ENCODE assay signal across 9 mouse cellular contexts in the genomic region with DNA sequence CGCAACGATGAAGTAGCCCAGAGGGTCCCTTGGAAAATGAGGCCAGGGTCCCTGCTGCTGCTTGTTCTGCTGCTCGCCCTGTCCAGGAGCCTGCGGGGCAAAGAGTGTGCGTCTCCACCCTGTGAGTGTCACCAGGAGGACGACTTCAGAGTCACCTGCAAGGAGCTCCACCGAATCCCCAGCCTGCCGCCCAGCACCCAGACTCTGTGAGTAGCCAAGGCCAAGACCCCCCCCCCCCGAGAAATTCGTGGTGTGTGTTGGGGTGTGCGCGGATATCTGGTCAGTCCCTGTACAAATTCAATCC. TPM values are rescaled to one million over a fixed set of nuclear protein-coding genes. Genes with fewer than 3 reads are reported as not detected.
DNase-seq lines count a peak whose midpoint lies in the region; ATAC-seq and TF ChIP-seq lines count a peak whose summit lies in the region.
"Had no signal": no experiment of that assay in that cellular context is flagged by ENCODE, and none has a peak within 500 bp of the region (broad histone marks: within the 10 kb centered on the region; RNA-seq: fewer than 3 reads in every experiment).

No protein-coding gene starts in this region.

- no peak overlapping the region for H3K27ac ChIP-seq in heart, embryonic 12.5 days (ENCODE audit: poor library complexity, severe bottlenecking)
- H3K27ac ChIP-seq in ES-E14 (ENCODE audit: insufficient read depth, low read depth, low read length, poor library complexity, severe bottlenecking): no peak overlapping the region
- H3K27ac ChIP-seq in hindbrain, embryonic 13.5 days: no peak overlapping the region
- no peak overlapping the region for H3K27ac ChIP-seq in midbrain, embryonic 11.5 days (ENCODE audit: low read depth, low read length)

- H3K9ac ChIP-seq in heart, embryonic 12.5 days: peak overlapping the region; percentile 68; the same call in 1 of the 2 replicates
- peak overlapping the region; percentile 59 for H3K9ac ChIP-seq in ES-E14 (ENCODE audit: insufficient read depth, low read depth, low read length, poor library complexity, severe bottlenecking)
- peak overlapping the region; percentile 63 for H3K9ac ChIP-seq in hindbrain, embryonic 13.5 days
- peak overlapping the region; percentile 46 for H3K9ac ChIP-seq in midbrain, embryonic 11.5 days (ENCODE audit: low read length)

- H3K4me1 ChIP-seq in heart, embryonic 12.5 days (replicated peaks): peaks cover 7% of the 10 kb centered on the region
- H3K4me1 ChIP-seq in ES-E14 (ENCODE audit: control insufficient read depth in 2 of 2, insufficient read depth in 2 of 2, low read length in 2 of 2, poor library complexity in 1 of 2): no peaks in the 10 kb centered on the region; a peak in 1 of 4 replicates
- H3K4me1 ChIP-seq in hindbrain, embryonic 13.5 days (replicated peaks): peaks cover 8% of the 10 kb centered on the region
- peaks cover 2% of the 10 kb centered on the region for H3K4me1 ChIP-seq in midbrain, embryonic 11.5 days (ENCODE audit: control insufficient read depth, insufficient read depth, low read length)

- in situ Hi-C loops in ES-E14 (cut with MboI; ENCODE audit: low sequenced_read_pairs in 2 of 2, unreplicated experiment in 2 of 2): loop anchor here (25.0 kb wide), 1 partner anchor 386 kb away; the partner anchor contains the start of gene Ston2 (in 2 of the 2)

- peak; percentile 9; the same call in 1 of the 2 replicates for ATAC-seq in heart, embryonic 12.5 days (ENCODE audit: insufficient number of reproducible peaks, low FRiP score)
- no peak for ATAC-seq in hindbrain, embryonic 13.5 days (ENCODE audit: low FRiP score)
- ATAC-seq in midbrain, embryonic 11.5 days (ENCODE audit: low FRiP score): no peak

- peak overlapping the region; percentile 87 for H3K4me2 ChIP-seq in heart, embryonic 12.5 days
- peak overlapping the region; percentile 68 for H3K4me2 ChIP-seq in hindbrain, embryonic 13.5 days
- peak overlapping the region; percentile 76 for H3K4me2 ChIP-seq in midbrain, embryonic 11.5 days

- no peaks in the 10 kb centered on the region for H3K36me3 ChIP-seq in heart, embryonic 12.5 days
- H3K36me3 ChIP-seq in ES-E14 (ENCODE audit: control insufficient read depth, insufficient read depth, low read length, poor library complexity, severe bottlenecking): no peaks in the 10 kb centered on the region
- H3K36me3 ChIP-seq in hindbrain, embryonic 13.5 days: no peaks in the 10 kb centered on the region
- H3K36me3 ChIP-seq in midbrain, embryonic 11.5 days (ENCODE audit: control insufficient read depth, insufficient read depth, low read length): no peaks in the 10 kb centered on the region

- peak overlapping the region; percentile 62 for H3K4me3 ChIP-seq in heart, embryonic 12.5 days
- H3K4me3 ChIP-seq in ES-E14 (ENCODE audit: insufficient read depth in 1 of 2, low read depth in 1 of 2, low read length in 2 of 2, poor library complexity in 1 of 2, severe bottlenecking in 1 of 2): peak overlapping the region; percentile 62 to 72
- H3K4me3 ChIP-seq in hindbrain, embryonic 13.5 days: peak overlapping the region; percentile 43
- peak overlapping the region; percentile 45 for H3K4me3 ChIP-seq in midbrain, embryonic 11.5 days (ENCODE audit: low read depth, low read length)

- H3K27me3 ChIP-seq in heart, embryonic 12.5 days (replicated peaks): peaks cover 23% of the 10 kb centered on the region
- H3K27me3 ChIP-seq in hindbrain, embryonic 13.5 days: peaks cover 47% of the 10 kb centered on the region
- peaks cover 6% of the 10 kb centered on the region; the same call in 1 of the 2 replicates for H3K27me3 ChIP-seq in midbrain, embryonic 11.5 days (ENCODE audit: control insufficient read depth, insufficient read depth, low read length)

- DNase-seq in heart, adult 9 months (ENCODE audit: low spot score in 2 of 2): no peak
- DNase-seq in ES-E14 (ENCODE audit: low read depth, low spot score): no peak
- no peak for DNase-seq in midbrain, embryonic 11.5 days (ENCODE audit: low spot score, missing footprints)
- no peak for DNase-seq in layer of hippocampus, postnatal 25 days (ENCODE audit: extremely low spot score in 1 of 2, low spot score in 1 of 2)
- DNase-seq in adrenal gland, adult (ENCODE audit: inconsistent age in 2 of 2, low spot score in 1 of 2): no peak
- DNase-seq in right cerebral cortex, postnatal 25 days: no peak

- H3K9me3 ChIP-seq in heart, embryonic 12.5 days (replicated peaks): no peaks in the 10 kb centered on the region
- H3K9me3 ChIP-seq in ES-E14 (ENCODE audit: control insufficient read depth, insufficient read depth, low read depth, low read length): no peaks in the 10 kb centered on the region
- H3K9me3 ChIP-seq in hindbrain, embryonic 13.5 days: no peaks in the 10 kb centered on the region
- no peaks in the 10 kb centered on the region for H3K9me3 ChIP-seq in midbrain, embryonic 11.5 days (ENCODE audit: control insufficient read depth, low read length)

- 4% methylated on average over 12 of the region's 12 CpGs for WGBS in heart, embryonic 12.5 days
- 6% methylated on average over 12 of the region's 12 CpGs for WGBS in hindbrain, embryonic 13.5 days
- 3% methylated on average over 12 of the region's 12 CpGs for WGBS in midbrain, embryonic 11.5 days

TF ChIP-seq in ES-E14, 5 proteins besides CTCF, POLR2A, EP300 and RAD21:
- TF ChIP-seq MAFK (IDR thresholded peaks at IDR 0.05; ENCODE audit: insufficient read depth, low read depth, low read length) (no peak), HCFC1 (IDR thresholded peaks at IDR 0.05; ENCODE audit: borderline replicate concordance, insufficient read depth, low read length) (no peak), CHD2 (IDR thresholded peaks at IDR 0.05; ENCODE audit: low read depth, low read length) (no peak), ZC3H11A (IDR thresholded peaks at IDR 0.05; ENCODE audit: borderline replicate concordance, low read depth, low read length) (no peak), ZNF384 (IDR thresholded peaks at IDR 0.05; ENCODE audit: low read depth, low read length) (no peak)

RNA-seq across cellular contexts. Expression of gene Tshr, which starts 16.6 kb away (rescaled TPM):
- 0.08 TPM in 1 of 2 replicates, not detected in the other for polyA plus RNA-seq in heart, embryonic 12.5 days (2016; fragmentation: Nextera tagmentation; extraction: Ambion mirVana)
- total RNA-seq in ES-E14 (2012; rRNA removed): 0.11 and 0.22 TPM in 2 replicates
- 0.40 and 0.52 TPM in 2 replicates for polyA plus RNA-seq in hindbrain, embryonic 13.5 days (2015; fragmentation: Nextera tagmentation; extraction: Ambion mirVana)
- polyA plus RNA-seq in midbrain, embryonic 11.5 days (2014; fragmentation: Nextera tagmentation; extraction: Ambion mirVana): 0.12 and 0.31 TPM in 2 replicates
- total RNA-seq in layer of hippocampus, postnatal 25 days (2021): under 1 TPM; 0.21 to 0.37 TPM
- polyA plus RNA-seq: inflammation-experienced regulatory T-cells, adult 6 months had no signal

RNA-seq across cellular contexts. Expression of gene Cep128, which starts 16.8 kb away (rescaled TPM):
- 6.1 and 6.8 TPM in 2 replicates for polyA plus RNA-seq in heart, embryonic 12.5 days (2016; fragmentation: Nextera tagmentation; extraction: Ambion mirVana)
- total RNA-seq in ES-E14 (2012; rRNA removed): 8.9 and 10.1 TPM in 2 replicates
- 4.1 and 4.6 TPM in 2 replicates for polyA plus RNA-seq in hindbrain, embryonic 13.5 days (2015; fragmentation: Nextera tagmentation; extraction: Ambion mirVana)
- polyA plus RNA-seq in midbrain, embryonic 11.5 days (2014; fragmentation: Nextera tagmentation; extraction: Ambion mirVana): 9.5 and 11.0 TPM in 2 replicates
- total RNA-seq in layer of hippocampus, postnatal 25 days (2021): 1 to 10 TPM; 4.4 to 4.8 TPM
